Mouse (Mus musculus): ENCODE measurements at regions not wholly inside any gene's neighbourhood (a gene's known extent, or its start where the extent isn't known, plus 50 kb on each side); places are given as distances from the start of the nearest gene placed in this dataset.

DNA sequence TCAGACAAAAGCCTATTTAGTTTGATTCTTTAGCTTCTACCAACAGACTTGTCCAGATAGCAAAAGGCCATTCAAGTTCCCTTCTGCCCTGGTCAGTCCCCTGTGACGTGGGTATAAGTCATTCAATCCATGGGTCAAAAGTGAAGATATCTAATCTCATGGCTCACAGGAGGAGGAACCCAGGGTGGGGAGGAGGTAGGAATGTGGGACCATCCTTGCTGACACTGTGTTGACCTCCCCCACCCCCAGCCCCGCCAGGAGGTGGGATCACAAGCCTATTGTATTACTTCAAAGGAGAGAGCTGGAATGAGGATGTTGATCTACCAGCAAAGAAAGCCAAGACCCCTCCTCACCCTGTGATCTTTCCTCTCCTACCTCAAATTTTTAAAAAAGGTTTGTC is 66.5 kb upstream of the Myo10 start:
- no peak for TF ChIP-seq POLR2A (IDR thresholded peaks at IDR 0.05; ENCODE audit: extremely low read depth, insufficient read depth, low read length)
- TF ChIP-seq CTCF (IDR thresholded peaks at IDR 0.05; ENCODE audit: extremely low read depth, insufficient read depth, low read length) = no peak
